Mouse (Mus musculus): ENCODE measurements at regions not wholly inside any gene's neighbourhood (a gene's known extent, or its start where the extent isn't known, plus 50 kb on each side); places are given as distances from the start of the nearest gene placed in this dataset.

- DNase-seq: no peak
Observed at GRCm38 (mm10) chr7:70643055-70643454, 276.5 kb upstream of the Nr2f2 start.

GRCm38 (mm10) chr7:70641217-70641616 lies 274.7 kb upstream of the Nr2f2 start:
- no peak for DNase-seq

- no peak for DNase-seq
Observed at GRCm38 (mm10) chr7:70640574-70640973, 274.0 kb upstream of the Nr2f2 start.

- no peak for DNase-seq
Observed at GRCm38 (mm10) chr7:70638161-70638560, 271.6 kb upstream of the Nr2f2 start.

GRCm38 (mm10) chr7:70634016-70634415 lies 267.5 kb upstream of the Nr2f2 start:
- DNase-seq: no peak

GRCm38 (mm10) chr7:70633577-70633976 lies 267.0 kb upstream of the Nr2f2 start:
- peak; percentile 43 to 53 for DNase-seq

- DNase-seq: no peak
Observed at GRCm38 (mm10) chr7:70625643-70626231, 259.2 kb upstream of the Nr2f2 start.

GRCm38 (mm10) chr7:70624727-70625642 lies 258.4 kb upstream of the Nr2f2 start:
- DNase-seq: peak; percentile 41 to 53

- DNase-seq: peak in 1 of 2 experiments; percentile 21
Observed at GRCm38 (mm10) chr7:70624031-70624726, 257.6 kb upstream of the Nr2f2 start.

- no peak for DNase-seq
Observed at GRCm38 (mm10) chr7:70619400-70619799, 252.9 kb upstream of the Nr2f2 start.

GRCm38 (mm10) chr7:70618270-70618669 lies 251.7 kb upstream of the Nr2f2 start:
- DNase-seq: no peak

- no peak for DNase-seq
Observed at GRCm38 (mm10) chr7:70606511-70606910, 240.0 kb upstream of the Nr2f2 start.

GRCm38 (mm10) chr7:70604471-70605174 lies 238.1 kb upstream of the Nr2f2 start:
- DNase-seq: no peak

- DNase-seq: no peak
Observed at GRCm38 (mm10) chr7:70593027-70593426, 226.5 kb upstream of the Nr2f2 start.

GRCm38 (mm10) chr7:70591361-70592256 lies 225.1 kb upstream of the Nr2f2 start:
- DNase-seq: no peak

- DNase-seq: no peak
Observed at GRCm38 (mm10) chr7:70589713-70590112, 223.2 kb upstream of the Nr2f2 start.

GRCm38 (mm10) chr7:70588061-70588460 lies 221.5 kb upstream of the Nr2f2 start:
- DNase-seq: no peak

- no peak for DNase-seq
Observed at GRCm38 (mm10) chr7:70584480-70584879, 217.9 kb upstream of the Nr2f2 start.

- no peak for DNase-seq
Observed at GRCm38 (mm10) chr7:70576112-70576910, 209.8 kb upstream of the Nr2f2 start.

- DNase-seq: no peak
Observed at GRCm38 (mm10) chr7:70575614-70576013, 209.1 kb upstream of the Nr2f2 start.

GRCm38 (mm10) chr7:70574194-70574593 lies 207.7 kb upstream of the Nr2f2 start:
- DNase-seq: no peak
